Mouse (Mus musculus) megakaryocyte, embryonic 14.5 days (primary cell): ENCODE results near the gene 1700017B05Rik. TPM values are rescaled to one million over a fixed set of nuclear protein-coding genes. Genes with fewer than 3 reads are reported as not detected.
"Not testable (repeated sequence)": the region's sequence is repeated elsewhere in the genome, so short reads cannot be mapped to it uniquely, and the experiment has no call there.

ENCODE experiments used
- H3K27me3 ChIP-seq: replicated peaks from 2 replicates; pipeline ENCODE3; 2012; ENCODE audit warnings: inconsistent platforms
- H3K36me3 ChIP-seq: replicated peaks from 2 replicates; pipeline ENCODE3; 2012; ENCODE audit warnings: low read length, inconsistent platforms, mixed read lengths
- H3K4me1 ChIP-seq: 2 replicates; pipeline ENCODE4 v1.6.1; 2012; ENCODE audit warnings: inconsistent platforms
- H3K4me3 ChIP-seq: replicated peaks from 2 replicates; pipeline ENCODE3; 2012; ENCODE audit warnings: moderate library complexity, mild to moderate bottlenecking, inconsistent platforms
- H3K9me3 ChIP-seq: 2 replicates; pipeline ENCODE4 v1.6.1; 2012; ENCODE audit warnings: inconsistent platforms
- FLI1 ChIP-seq: IDR thresholded peaks from 2 replicates; pipeline ENCODE4 v1.6.1; 2012; ENCODE audit warnings: low read length, inconsistent platforms, mixed read lengths
- GATA1 ChIP-seq: IDR thresholded peaks from 3 replicates; pipeline ENCODE4 v1.6.1; 2012; ENCODE audit warnings: mixed read lengths, low read length, inconsistent platforms, borderline replicate concordance
- polyA plus RNA-seq: library from polyadenylated mRNA; stranded (reverse); fragments of >175 nt; gene quantifications from 2 replicates; pipeline ENCODE4 v1.2.3, GENCODE M21; 2012; ENCODE audit warnings: low replicate concordance; ENCODE audit not compliant: insufficient read depth

1700017B05Rik gene
- polyA plus RNA-seq, 1 experiment: 106 TPM

DNA sequence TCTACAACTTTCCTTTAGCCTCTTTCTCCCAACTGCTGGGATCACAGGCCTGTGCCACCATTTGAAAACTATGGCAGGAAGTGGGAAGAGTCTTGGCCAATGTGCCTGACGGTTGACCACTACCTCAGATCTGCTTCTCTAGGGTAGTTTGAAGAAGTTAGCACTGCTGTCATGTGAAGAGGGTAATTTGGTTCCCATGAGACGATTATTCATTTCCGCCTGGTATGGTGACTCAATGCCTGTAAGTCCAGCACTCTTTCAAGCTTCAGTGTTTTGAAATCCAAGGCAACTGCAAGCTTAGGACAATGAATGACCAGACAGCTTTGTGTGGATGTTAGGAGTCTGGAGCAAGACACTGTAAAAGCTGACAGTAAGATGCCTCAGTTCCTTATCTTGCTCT, 28.6 kb downstream of the 1700017B05Rik start:
- peaks cover 27% of the 10 kb centered on the region for H3K27me3 ChIP-seq
- no peak for TF ChIP-seq GATA1
- TF ChIP-seq FLI1: no peak
- H3K36me3 ChIP-seq: no peaks in the 10 kb centered on the region
- H3K4me1 ChIP-seq: peaks cover 12% of the 10 kb centered on the region
- H3K4me3 ChIP-seq: no peak overlapping the region
- no peaks in the 10 kb centered on the region for H3K9me3 ChIP-seq

DNA sequence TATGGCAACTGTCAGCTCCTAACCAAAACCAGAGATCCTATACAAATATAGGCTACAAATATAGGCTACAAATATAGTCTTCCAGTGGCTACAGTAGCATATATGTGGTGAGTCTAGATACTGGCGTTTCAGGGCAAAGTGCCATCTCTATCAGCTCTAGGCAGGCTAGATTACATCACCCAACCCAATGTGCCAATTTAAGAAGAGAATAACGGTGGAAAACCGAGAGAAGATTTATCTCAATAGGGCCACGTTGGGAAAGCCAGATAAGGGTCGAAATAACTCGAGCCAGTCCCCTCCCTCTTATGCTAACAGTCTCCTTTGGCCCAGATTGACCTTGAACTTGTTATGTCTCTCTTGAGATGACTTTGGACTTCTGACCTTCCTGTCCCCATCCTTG, 29.3 kb downstream of the 1700017B05Rik start:
- no peak overlapping the region for H3K4me3 ChIP-seq
- no peaks in the 10 kb centered on the region for H3K9me3 ChIP-seq
- peaks cover 15% of the 10 kb centered on the region for H3K4me1 ChIP-seq
- TF ChIP-seq GATA1 (no peak), FLI1 (no peak)
- peaks cover 27% of the 10 kb centered on the region for H3K27me3 ChIP-seq
- H3K36me3 ChIP-seq: no peaks in the 10 kb centered on the region

- peaks cover 16% of the 10 kb centered on the region for H3K4me1 ChIP-seq
- H3K4me3 ChIP-seq: no peak overlapping the region
- no peaks in the 10 kb centered on the region for H3K9me3 ChIP-seq
- H3K27me3 ChIP-seq: peaks cover 25% of the 10 kb centered on the region
- no peak for TF ChIP-seq GATA1
- no peak for TF ChIP-seq FLI1
- no peaks in the 10 kb centered on the region for H3K36me3 ChIP-seq
These were observed 30.0 kb downstream of the 1700017B05Rik start for GRCm38 (mm10) chr9:57232341-57232940.

- Histone ChIP-seq H3K9me3 (no peaks in the 10 kb centered on the region), H3K4me1 (peaks cover 16% of the 10 kb centered on the region), H3K36me3 (no peaks in the 10 kb centered on the region), H3K27me3 (peaks cover 24% of the 10 kb centered on the region), H3K4me3 (no peak overlapping the region)
- TF ChIP-seq GATA1: no peak
- no peak for TF ChIP-seq FLI1
These were observed 30.7 kb downstream of the 1700017B05Rik start for GRCm38 (mm10) chr9:57231536-57232255.

GRCm38 (mm10) chr9:57230146-57230783, 32.1 kb downstream of the 1700017B05Rik start:
- TF ChIP-seq FLI1 (no peak), GATA1 (no peak)
- H3K9me3 ChIP-seq: no peaks in the 10 kb centered on the region
- peaks cover 16% of the 10 kb centered on the region for H3K4me1 ChIP-seq
- H3K36me3 ChIP-seq: no peaks in the 10 kb centered on the region
- peaks cover 19% of the 10 kb centered on the region for H3K27me3 ChIP-seq
- no peak overlapping the region for H3K4me3 ChIP-seq

GRCm38 (mm10) chr9:57229726-57230125, 32.7 kb downstream of the 1700017B05Rik start:
- TF ChIP-seq GATA1: no peak
- no peak for TF ChIP-seq FLI1
- H3K4me3 ChIP-seq: no peak overlapping the region
- peaks cover 16% of the 10 kb centered on the region for H3K4me1 ChIP-seq
- peaks cover 17% of the 10 kb centered on the region for H3K27me3 ChIP-seq
- no peaks in the 10 kb centered on the region for H3K9me3 ChIP-seq
- no peaks in the 10 kb centered on the region for H3K36me3 ChIP-seq

DNA sequence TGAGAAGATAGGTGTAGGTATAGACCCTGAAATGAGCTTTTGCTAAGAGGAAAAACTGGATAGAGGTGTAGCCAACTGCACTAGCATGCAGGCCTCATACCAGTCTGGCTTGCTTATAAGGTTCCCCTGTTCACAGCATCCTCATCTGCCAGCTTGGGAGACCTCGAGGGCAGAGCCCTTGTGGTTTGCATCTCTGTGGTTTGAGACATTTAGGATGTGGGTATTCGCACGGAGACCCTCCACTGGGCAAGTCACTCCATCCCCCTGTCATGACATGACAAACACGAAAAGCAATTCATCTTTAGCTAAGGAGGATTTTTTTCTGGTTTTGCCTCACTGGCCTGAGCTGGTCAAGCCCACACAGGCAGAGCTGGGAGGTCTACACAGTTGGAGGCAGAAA, 34.2 kb downstream of the 1700017B05Rik start:
- H3K4me1 ChIP-seq: peaks cover 10% of the 10 kb centered on the region; the same call in 1 of the 2 replicates
- H3K9me3 ChIP-seq: no peaks in the 10 kb centered on the region
- H3K27me3 ChIP-seq: peaks cover 16% of the 10 kb centered on the region
- no peaks in the 10 kb centered on the region for H3K36me3 ChIP-seq
- no peak overlapping the region for H3K4me3 ChIP-seq
- TF ChIP-seq GATA1: no peak

DNA sequence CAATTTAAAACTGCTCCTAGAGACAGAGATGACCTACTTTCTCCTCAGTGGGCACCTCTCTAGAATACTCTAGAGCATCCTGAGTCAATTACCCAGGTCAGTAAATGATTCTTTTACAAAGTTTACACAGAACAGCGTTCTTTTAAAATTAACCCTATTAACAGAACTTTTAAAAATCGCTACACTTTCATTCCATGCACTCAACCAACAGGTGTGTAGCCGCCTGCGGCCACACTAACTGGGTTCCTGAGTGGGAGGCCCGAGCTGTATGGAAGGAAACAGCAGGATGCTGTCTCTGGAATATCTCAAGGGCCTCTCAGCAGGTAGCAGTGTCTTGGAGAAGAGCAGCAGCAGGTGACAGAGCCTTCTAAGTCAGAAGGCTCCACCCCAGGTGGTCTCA, 35.2 kb downstream of the 1700017B05Rik start:
- Histone ChIP-seq H3K9me3 (peaks cover 6% of the 10 kb centered on the region), H3K4me3 (no peak overlapping the region), H3K27me3 (peaks cover 16% of the 10 kb centered on the region), H3K4me1 (peaks cover 7% of the 10 kb centered on the region; the same call in 1 of the 2 replicates), H3K36me3 (no peaks in the 10 kb centered on the region)
- TF ChIP-seq FLI1 (no peak), GATA1 (no peak)

DNA sequence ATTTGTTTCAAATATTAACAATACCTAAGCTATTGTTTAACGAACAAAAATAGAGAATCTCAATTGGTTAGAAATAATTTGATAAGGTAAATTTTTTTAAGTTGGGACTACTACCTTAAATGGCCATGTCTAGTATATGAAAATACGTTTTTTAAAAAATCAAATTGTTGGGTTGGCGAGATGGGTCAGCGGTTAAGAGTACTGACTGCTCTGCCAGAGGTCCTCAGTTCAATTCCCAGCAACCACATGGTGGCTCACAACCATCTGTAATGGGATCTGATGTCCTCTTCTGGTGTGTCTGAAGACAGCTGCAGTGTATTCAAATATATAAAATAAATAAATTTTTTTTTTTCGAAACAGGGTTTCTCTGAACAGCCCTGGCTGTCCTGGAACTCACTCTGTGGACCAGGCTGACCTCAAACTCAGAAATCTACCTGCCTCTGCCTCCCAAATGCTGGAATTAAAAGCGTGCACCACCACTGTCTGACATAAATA, 35.7 kb downstream of the 1700017B05Rik start:
- not testable (repeated sequence) for H3K9me3 ChIP-seq, H3K4me1 ChIP-seq, H3K4me3 ChIP-seq, H3K36me3 ChIP-seq
- peaks cover 16% of the 10 kb centered on the region for H3K27me3 ChIP-seq

DNA sequence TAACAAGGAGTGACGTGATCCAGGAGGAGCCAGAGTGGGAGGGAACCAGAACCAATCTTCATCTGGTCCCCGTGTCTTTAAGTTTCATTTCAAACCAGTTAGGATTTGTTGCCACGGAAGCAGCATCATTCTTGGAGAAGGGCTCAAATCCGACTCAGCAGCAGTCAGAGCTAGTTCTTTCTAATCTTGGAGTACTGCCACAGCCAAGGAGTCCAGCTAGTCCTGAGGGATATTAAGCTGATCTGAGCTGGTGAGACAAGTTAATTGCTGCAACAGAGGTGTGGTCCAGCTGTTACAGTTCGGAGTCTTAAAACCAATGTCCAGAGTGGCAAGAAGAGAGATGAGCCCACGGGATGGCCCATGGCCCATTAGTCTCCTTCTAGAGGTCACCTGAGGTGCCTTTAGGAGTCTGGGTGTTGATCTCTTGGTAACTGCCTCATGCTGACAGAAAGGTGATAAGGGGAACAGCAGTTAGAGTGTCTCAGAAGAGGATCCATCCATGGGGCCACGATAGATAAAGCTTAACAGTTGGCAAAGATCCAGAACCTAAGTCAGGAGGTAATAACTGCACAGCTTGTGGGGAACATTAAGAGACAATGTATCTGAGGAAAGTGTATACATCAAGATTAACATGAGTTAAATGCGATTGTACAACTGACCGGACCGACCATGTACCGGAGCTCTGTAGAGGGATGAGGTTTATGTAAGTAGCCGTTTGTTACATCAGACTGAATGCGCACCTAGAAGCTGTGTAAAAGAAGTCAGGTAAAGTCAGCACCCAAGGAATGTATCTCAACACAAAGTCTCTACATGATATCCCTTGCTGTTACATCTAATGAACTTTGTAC, 36.4 kb downstream of the 1700017B05Rik start:
- Histone ChIP-seq H3K4me3 (no peak overlapping the region), H3K4me1 (peaks cover 4% of the 10 kb centered on the region; the same call in 1 of the 2 replicates), H3K36me3 (no peaks in the 10 kb centered on the region), H3K27me3 (peaks cover 18% of the 10 kb centered on the region), H3K9me3 (peaks cover 10% of the 10 kb centered on the region)
- TF ChIP-seq FLI1 (no peak), GATA1 (no peak)
